Mouse (Mus musculus) liver (tissue): ENCODE measurements at regions not wholly inside any gene's neighbourhood (a gene's known extent, or its start where the extent isn't known, plus 50 kb on each side); places are given as distances from the start of the nearest gene placed in this dataset.

ENCODE experiments used
- DNase-seq: peaks from one replicate; pipeline ENCODE4 v3.0.0-alpha.2; 2020; ENCODE audit warnings: mixed read lengths

DNA sequence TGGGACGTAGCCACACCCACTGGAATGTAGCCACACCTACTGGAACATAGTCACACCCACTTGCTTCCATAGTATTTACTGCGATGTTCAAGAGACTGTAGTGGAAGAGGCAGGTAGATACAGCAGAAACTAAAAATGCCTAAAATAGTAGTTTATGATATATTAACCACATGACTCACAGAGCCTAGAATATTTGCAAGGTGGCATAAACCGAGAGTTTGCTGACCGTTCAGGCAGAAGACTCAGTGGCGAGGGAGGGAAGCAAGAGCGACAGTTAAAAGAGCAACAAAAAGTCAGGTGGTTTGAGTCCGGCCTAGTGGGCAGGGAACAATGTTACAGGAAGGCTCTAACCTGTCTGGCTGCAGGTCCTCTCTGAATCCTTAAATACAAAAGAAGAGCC lies 50.6 kb upstream of the Ado start:
- no peak for DNase-seq

DNA sequence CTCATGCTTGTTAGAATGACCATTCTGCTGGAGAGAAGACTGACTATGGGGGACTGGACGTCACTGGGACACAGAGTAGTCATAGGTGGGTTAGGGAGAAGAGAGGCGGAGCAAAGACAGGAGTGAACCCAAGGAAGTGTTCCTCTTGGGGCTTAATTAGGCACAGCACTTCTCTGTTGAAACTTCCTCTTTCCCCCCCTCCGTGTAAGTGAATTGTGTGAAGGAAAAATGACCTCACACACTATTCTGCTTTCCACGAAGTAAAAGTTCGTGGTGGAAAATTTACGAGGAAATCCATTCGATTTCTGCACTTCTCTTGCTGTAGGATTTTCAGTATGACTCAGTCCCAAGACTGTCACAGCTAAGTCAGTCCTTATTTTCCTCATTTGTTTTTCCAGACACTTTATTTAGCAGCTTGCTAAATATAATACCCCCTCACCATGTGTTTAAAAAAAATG lies 49.9 kb upstream of the Ado start:
- DNase-seq: no peak
